Mouse (Mus musculus) thymus, postnatal 10 days (tissue): ENCODE results near the gene Taar7a.

Experiments
- DNase-seq, 2 experiments: peaks; one replicate each; pipeline ENCODE4 v3.0.0; 2021; ENCODE audit warnings: low spot score in 2 of 2

Taar7a gene

GRCm38 (mm10) chr10:23993381-23993780 lies at the start of gene Taar7a:
TSS of gene Taar7a (minus strand) at chr10:23993481.
- DNase-seq = no peak

- DNase-seq = no peak
These were observed 47.0 kb upstream of the Taar7a start for GRCm38 (mm10) chr10:24040120-24040869.

- no peak for DNase-seq
These were observed 44.0 kb upstream of the Taar7a start, which contains the start of gene Taar7e for GRCm38 (mm10) chr10:24037314-24037713. TSS of gene Taar7e (plus strand) at chr10:24037614.

GRCm38 (mm10) chr10:24031347-24031746 lies 38.1 kb upstream of the Taar7a start:
- DNase-seq = no peak

GRCm38 (mm10) chr10:24026922-24027321 lies 33.6 kb upstream of the Taar7a start, which contains the start of gene Taar7d:
TSS of gene Taar7d (plus strand) at chr10:24027222.
- no peak for DNase-seq

- no peak for DNase-seq
These were observed 14.9 kb upstream of the Taar7a start for GRCm38 (mm10) chr10:24008143-24008542.

GRCm38 (mm10) chr10:24007034-24007433 lies 13.8 kb upstream of the Taar7a start:
- DNase-seq = no peak

GRCm38 (mm10) chr10:24006442-24006841 lies 13.2 kb upstream of the Taar7a start:
- DNase-seq = no peak

- DNase-seq = no peak
These were observed 6.4 kb upstream of the Taar7a start, which contains the start of gene Taar7b for GRCm38 (mm10) chr10:23999639-24000038. TSS of gene Taar7b (plus strand) at chr10:23999939.

GRCm38 (mm10) chr10:23986419-23986818 lies 6.9 kb downstream of the Taar7a start:
- DNase-seq = peak in 1 of 2 experiments; percentile 7

- DNase-seq = no peak
These were observed 7.7 kb downstream of the Taar7a start, which contains the start of gene Taar6 for GRCm38 (mm10) chr10:23985546-23985945. TSS of gene Taar6 (minus strand) at chr10:23985646.

- DNase-seq = peak; percentile 28 to 61
These were observed 14.2 kb downstream of the Taar7a start for GRCm38 (mm10) chr10:23978901-23979705.

- DNase-seq = no peak
These were observed 15.3 kb downstream of the Taar7a start for GRCm38 (mm10) chr10:23977958-23978357.

GRCm38 (mm10) chr10:23971256-23971655 lies 22.0 kb downstream of the Taar7a start:
- DNase-seq = no peak

GRCm38 (mm10) chr10:23970656-23971165 lies 22.6 kb downstream of the Taar7a start, which contains the start of gene Taar5:
TSS of gene Taar5 (plus strand) at chr10:23970706.
- no peak for DNase-seq

- no peak for DNase-seq
These were observed 28.2 kb downstream of the Taar7a start for GRCm38 (mm10) chr10:23964921-23965610.

- DNase-seq = no peak
These were observed 29.8 kb downstream of the Taar7a start for GRCm38 (mm10) chr10:23963444-23963843.

- DNase-seq = no peak
These were observed 32.8 kb downstream of the Taar7a start, which contains the start of gene Taar4 for GRCm38 (mm10) chr10:23960444-23960915. TSS of gene Taar4 (plus strand) at chr10:23960494.

GRCm38 (mm10) chr10:23959071-23959470 lies 34.2 kb downstream of the Taar7a start:
- DNase-seq = no peak

GRCm38 (mm10) chr10:23951714-23952113 lies 41.6 kb downstream of the Taar7a start:
- DNase-seq = no peak

- DNase-seq = no peak
These were observed 43.7 kb downstream of the Taar7a start, which contains the start of gene Taar3 for GRCm38 (mm10) chr10:23949508-23950005. TSS of gene Taar3 (plus strand) at chr10:23949558.
